Mouse (Mus musculus) forebrain, embryonic 10.5 days (tissue): ENCODE data around the gene Pkp4. TPM values are rescaled to one million over a fixed set of nuclear protein-coding genes. Genes with fewer than 3 reads are reported as not detected.

Experiments
- DNase-seq: peaks from one replicate; pipeline ENCODE4 v3.0.0-alpha.2; 2017; ENCODE audit warnings: low spot score; ENCODE audit errors: extremely low spot score
- H3K27ac ChIP-seq: fragments of 300-500 bp; sonication (generic); 2 replicates; pipeline ENCODE4 v1.5.1; 2016; ENCODE audit warnings: mild to moderate bottlenecking
- H3K27me3 ChIP-seq: fragments of 300-500 bp; sonication (generic); 2 replicates; pipeline ENCODE4 v1.6.1; 2016; ENCODE audit warnings: mild to moderate bottlenecking; ENCODE audit not compliant: poor library complexity, severe bottlenecking
- H3K36me3 ChIP-seq: fragments of 300-500 bp; sonication (generic); replicated peaks from 2 replicates; pipeline ENCODE4 v1.6.1; 2016; ENCODE audit warnings: mild to moderate bottlenecking, moderate library complexity
- H3K4me1 ChIP-seq: fragments of 300-500 bp; sonication (generic); 2 replicates; pipeline ENCODE4 v1.6.1; 2016
- H3K4me3 ChIP-seq: fragments of 300-500 bp; sonication (generic); 2 replicates; pipeline ENCODE4 v1.5.1; 2016; ENCODE audit warnings: mild to moderate bottlenecking, moderate library complexity
- H3K9me3 ChIP-seq: fragments of 300-500 bp; sonication (generic); 2 replicates; pipeline ENCODE4 v1.6.1; 2016; ENCODE audit warnings: mild to moderate bottlenecking, moderate library complexity
- WGBS: fragments of 180-500 bp; shearing (Covaris S2); methylation state at CpG from one replicate; pipeline ENCODE4 v1.1.7; 2016; 5-methylcytosine and 5-hydroxymethylcytosine counted together
- polyA plus RNA-seq: library from polyadenylated mRNA; unstranded; fragments of >200 nt; fragmentation: Nextera tagmentation; extraction: Ambion mirVana; gene quantifications from 2 replicates; pipeline ENCODE4 v1.2.1, GENCODE M21; 2016

The Pkp4 gene
- polyA plus RNA-seq, 1 experiment from 2014 or later = 20.8 TPM

- 94% methylated on average over 3 of the region's 3 CpGs for WGBS
- Histone ChIP-seq H3K36me3 (peaks cover 8% of the 10 kb centered on the region; the same call in 1 of the 2 replicates), H3K27ac (no peak overlapping the region), H3K27me3 (no peaks in the 10 kb centered on the region), H3K4me1 (peaks cover 21% of the 10 kb centered on the region), H3K9me3 (no peaks in the 10 kb centered on the region), H3K4me3 (no peak overlapping the region)
- no peak for DNase-seq
These were observed 139.2 kb downstream of the Pkp4 start for GRCm38 (mm10) chr2:59299831-59300230.

GRCm38 (mm10) chr2:59301671-59302070, 141.0 kb downstream of the Pkp4 start:
- H3K27ac ChIP-seq = no peak overlapping the region
- peaks cover 18% of the 10 kb centered on the region for H3K36me3 ChIP-seq
- no peaks in the 10 kb centered on the region for H3K27me3 ChIP-seq
- no peak overlapping the region for H3K4me3 ChIP-seq
- WGBS = 53% methylated on average over 12 of the region's 12 CpGs
- peak; percentile 28 for DNase-seq
- H3K9me3 ChIP-seq = no peaks in the 10 kb centered on the region
- H3K4me1 ChIP-seq = peaks cover 18% of the 10 kb centered on the region

GRCm38 (mm10) chr2:59302430-59302829, 141.8 kb downstream of the Pkp4 start:
- DNase-seq = no peak
- Histone ChIP-seq H3K4me3 (no peak overlapping the region), H3K9me3 (no peaks in the 10 kb centered on the region), H3K27ac (no peak overlapping the region), H3K4me1 (peaks cover 15% of the 10 kb centered on the region), H3K36me3 (peaks cover 26% of the 10 kb centered on the region), H3K27me3 (no peaks in the 10 kb centered on the region)
- 91% methylated on average over 6 of the region's 6 CpGs for WGBS

DNA sequence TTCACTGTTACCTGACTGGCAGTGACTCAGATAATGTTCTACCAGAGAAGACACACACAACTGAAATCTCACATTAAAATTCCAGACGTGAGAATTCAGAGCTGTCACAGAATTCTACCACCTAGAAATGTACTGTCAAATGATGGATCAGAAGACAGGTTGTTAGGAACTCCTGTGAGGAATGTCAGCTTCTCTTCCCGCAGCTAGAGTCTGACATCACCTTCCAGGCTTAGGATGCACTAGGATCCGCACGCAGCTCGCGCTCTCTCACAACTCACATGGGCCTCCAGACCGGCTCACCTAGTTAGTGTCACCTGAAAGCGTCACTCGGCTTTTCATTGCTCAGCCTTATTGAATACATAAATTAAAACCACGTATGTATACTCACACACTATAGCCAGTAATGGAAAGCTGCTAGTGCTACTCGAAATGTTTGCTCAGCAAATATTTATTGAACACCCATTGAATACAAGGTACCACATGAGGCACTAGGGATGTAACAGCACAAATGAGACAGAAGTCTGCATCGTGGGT, 142.9 kb downstream of the Pkp4 start:
- no peaks in the 10 kb centered on the region for H3K9me3 ChIP-seq
- H3K4me3 ChIP-seq = no peak overlapping the region
- H3K27me3 ChIP-seq = no peaks in the 10 kb centered on the region
- no peak for DNase-seq
- 94% methylated on average over 12 of the region's 12 CpGs for WGBS
- H3K4me1 ChIP-seq = peaks cover 15% of the 10 kb centered on the region
- peaks cover 37% of the 10 kb centered on the region for H3K36me3 ChIP-seq
- no peak overlapping the region for H3K27ac ChIP-seq

DNA sequence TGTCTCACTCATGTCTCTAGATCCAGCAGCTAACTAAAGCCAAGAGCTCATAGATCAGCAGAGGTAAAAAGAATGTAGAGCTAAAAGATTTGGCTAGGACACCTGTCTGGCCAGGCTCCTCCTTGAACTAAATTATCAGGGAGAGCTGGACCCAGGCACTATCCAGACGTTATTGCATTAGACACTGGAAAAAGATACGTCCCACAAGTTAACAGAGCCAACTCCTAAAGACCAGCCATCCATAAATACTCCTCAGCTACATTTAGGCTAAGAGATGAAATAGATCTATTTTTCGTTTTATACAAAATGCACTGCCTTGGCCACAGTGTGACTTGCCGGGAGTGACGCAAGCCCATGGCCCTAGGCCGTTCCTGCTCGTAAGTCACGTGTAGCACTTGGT, 146.7 kb downstream of the Pkp4 start:
- peaks cover 70% of the 10 kb centered on the region for H3K36me3 ChIP-seq
- H3K27me3 ChIP-seq = no peaks in the 10 kb centered on the region
- no peak for DNase-seq
- no peak overlapping the region for H3K4me3 ChIP-seq
- H3K9me3 ChIP-seq = no peaks in the 10 kb centered on the region
- H3K27ac ChIP-seq = no peak overlapping the region
- peaks cover 5% of the 10 kb centered on the region for H3K4me1 ChIP-seq
- 95% methylated on average over 8 of the region's 8 CpGs for WGBS

GRCm38 (mm10) chr2:59308055-59308454, 147.4 kb downstream of the Pkp4 start:
- peaks cover 78% of the 10 kb centered on the region for H3K36me3 ChIP-seq
- 97% methylated on average over 19 of the region's 19 CpGs for WGBS

GRCm38 (mm10) chr2:59313293-59313692, 152.6 kb downstream of the Pkp4 start:
- no peak overlapping the region for H3K27ac ChIP-seq
- 90% methylated on average over 6 of the region's 6 CpGs for WGBS
- DNase-seq = no peak
- peaks cover 5% of the 10 kb centered on the region for H3K9me3 ChIP-seq
- no peaks in the 10 kb centered on the region for H3K4me1 ChIP-seq
- H3K27me3 ChIP-seq = no peaks in the 10 kb centered on the region
- peaks cover 84% of the 10 kb centered on the region for H3K36me3 ChIP-seq
- no peak overlapping the region for H3K4me3 ChIP-seq

More at GRCm38 (mm10) chr2:59308055-59308454, 147.4 kb downstream of the Pkp4 start:
- no peaks in the 10 kb centered on the region for H3K27me3 ChIP-seq
- H3K4me3 ChIP-seq = no peak overlapping the region
- no peaks in the 10 kb centered on the region for H3K4me1 ChIP-seq
- no peaks in the 10 kb centered on the region for H3K9me3 ChIP-seq
- DNase-seq = no peak
- no peak overlapping the region for H3K27ac ChIP-seq

GRCm38 (mm10) chr2:59318631-59319030, 158.0 kb downstream of the Pkp4 start:
- WGBS = 97% methylated on average over 1 of the region's 1 CpGs
- Histone ChIP-seq H3K4me1 (no peaks in the 10 kb centered on the region), H3K4me3 (no peak overlapping the region), H3K27me3 (no peaks in the 10 kb centered on the region), H3K36me3 (peaks cover 88% of the 10 kb centered on the region), H3K27ac (no peak overlapping the region), H3K9me3 (peaks cover 30% of the 10 kb centered on the region)
- DNase-seq = no peak

- WGBS = 93% methylated on average over 5 of the region's 5 CpGs
- Histone ChIP-seq H3K4me1 (no peaks in the 10 kb centered on the region), H3K4me3 (no peak overlapping the region), H3K36me3 (peaks cover 77% of the 10 kb centered on the region), H3K27ac (no peak overlapping the region), H3K27me3 (no peaks in the 10 kb centered on the region), H3K9me3 (no peaks in the 10 kb centered on the region)
- DNase-seq = no peak
These were observed 167.3 kb downstream of the Pkp4 start for GRCm38 (mm10) chr2:59327946-59328345.

- H3K4me3 ChIP-seq = no peak overlapping the region
- H3K27ac ChIP-seq = no peak overlapping the region
- no peak for DNase-seq
- H3K36me3 ChIP-seq = peaks cover 78% of the 10 kb centered on the region
- no peaks in the 10 kb centered on the region for H3K9me3 ChIP-seq
- no peaks in the 10 kb centered on the region for H3K4me1 ChIP-seq
- WGBS = 92% methylated on average over 9 of the region's 9 CpGs
- no peaks in the 10 kb centered on the region for H3K27me3 ChIP-seq
These were observed 170.4 kb downstream of the Pkp4 start for GRCm38 (mm10) chr2:59331093-59331492.

GRCm38 (mm10) chr2:59332523-59332922, 171.9 kb downstream of the Pkp4 start:
- 90% methylated on average over 4 of the region's 4 CpGs for WGBS
- Histone ChIP-seq H3K4me1 (no peaks in the 10 kb centered on the region), H3K27ac (no peak overlapping the region), H3K9me3 (no peaks in the 10 kb centered on the region), H3K4me3 (no peak overlapping the region), H3K27me3 (no peaks in the 10 kb centered on the region), H3K36me3 (peaks cover 75% of the 10 kb centered on the region)
- no peak for DNase-seq

DNA sequence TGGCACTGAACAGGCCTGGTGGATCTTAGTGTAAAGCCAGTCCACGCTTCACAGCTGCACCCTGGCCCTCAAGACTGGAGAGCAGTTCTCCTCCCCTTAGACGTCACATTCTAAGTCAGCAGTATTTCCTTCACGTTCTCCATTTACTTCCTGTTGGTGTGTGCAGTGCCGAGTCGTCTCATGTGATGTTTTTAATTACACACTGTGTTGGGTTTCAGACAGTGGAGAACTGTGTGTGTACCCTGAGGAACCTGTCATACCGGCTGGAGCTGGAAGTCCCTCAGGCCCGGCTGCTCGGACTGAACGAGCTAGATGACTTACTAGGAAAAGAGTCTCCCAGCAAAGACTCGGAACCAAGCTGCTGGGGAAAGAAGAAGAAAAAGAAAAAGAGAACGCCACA, 177.9 kb downstream of the Pkp4 start:
- H3K36me3 ChIP-seq = peaks cover 80% of the 10 kb centered on the region
- no peaks in the 10 kb centered on the region for H3K27me3 ChIP-seq
- no peaks in the 10 kb centered on the region for H3K9me3 ChIP-seq
- WGBS = 81% methylated on average over 11 of the region's 11 CpGs
- no peak overlapping the region for H3K4me3 ChIP-seq
- no peaks in the 10 kb centered on the region for H3K4me1 ChIP-seq
- DNase-seq = no peak
- H3K27ac ChIP-seq = no peak overlapping the region

DNA sequence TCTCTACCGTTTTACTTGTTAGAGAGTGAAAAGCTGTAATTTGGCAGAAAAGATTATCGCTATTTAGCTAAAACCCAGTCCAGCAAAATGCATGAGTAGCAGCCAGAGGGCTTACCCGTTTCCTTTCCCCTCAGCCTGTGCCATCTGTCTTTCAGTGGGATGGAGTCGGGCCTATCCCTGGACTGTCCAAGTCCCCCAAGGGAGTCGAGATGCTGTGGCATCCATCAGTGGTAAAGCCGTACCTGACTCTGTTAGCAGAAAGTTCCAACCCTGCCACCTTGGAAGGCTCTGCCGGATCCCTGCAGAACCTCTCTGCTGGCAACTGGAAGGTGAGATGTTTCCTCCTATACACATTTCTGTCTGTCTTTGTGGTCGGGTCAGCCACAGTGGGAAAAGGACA, 178.3 kb downstream of the Pkp4 start:
- no peaks in the 10 kb centered on the region for H3K27me3 ChIP-seq
- WGBS = 92% methylated on average over 8 of the region's 8 CpGs
- no peak for DNase-seq
- no peaks in the 10 kb centered on the region for H3K9me3 ChIP-seq
- no peak overlapping the region for H3K27ac ChIP-seq
- peaks cover 80% of the 10 kb centered on the region for H3K36me3 ChIP-seq
- H3K4me3 ChIP-seq = no peak overlapping the region
- H3K4me1 ChIP-seq = no peaks in the 10 kb centered on the region
